Mouse (Mus musculus): ENCODE measurements at regions not wholly inside any gene's neighbourhood (a gene's known extent, or its start where the extent isn't known, plus 50 kb on each side); places are given as distances from the start of the nearest gene placed in this dataset.
"Not testable (repeated sequence)": the region's sequence is repeated elsewhere in the genome, so short reads cannot be mapped to it uniquely, and the experiment has no call there.

- DNase-seq (ENCODE audit: low spot score in 2 of 2): not testable (repeated sequence)
Measured at GRCm38 (mm10) chr9:11441241-11441997, 536.8 kb upstream of the Cntn5 start.

DNA sequence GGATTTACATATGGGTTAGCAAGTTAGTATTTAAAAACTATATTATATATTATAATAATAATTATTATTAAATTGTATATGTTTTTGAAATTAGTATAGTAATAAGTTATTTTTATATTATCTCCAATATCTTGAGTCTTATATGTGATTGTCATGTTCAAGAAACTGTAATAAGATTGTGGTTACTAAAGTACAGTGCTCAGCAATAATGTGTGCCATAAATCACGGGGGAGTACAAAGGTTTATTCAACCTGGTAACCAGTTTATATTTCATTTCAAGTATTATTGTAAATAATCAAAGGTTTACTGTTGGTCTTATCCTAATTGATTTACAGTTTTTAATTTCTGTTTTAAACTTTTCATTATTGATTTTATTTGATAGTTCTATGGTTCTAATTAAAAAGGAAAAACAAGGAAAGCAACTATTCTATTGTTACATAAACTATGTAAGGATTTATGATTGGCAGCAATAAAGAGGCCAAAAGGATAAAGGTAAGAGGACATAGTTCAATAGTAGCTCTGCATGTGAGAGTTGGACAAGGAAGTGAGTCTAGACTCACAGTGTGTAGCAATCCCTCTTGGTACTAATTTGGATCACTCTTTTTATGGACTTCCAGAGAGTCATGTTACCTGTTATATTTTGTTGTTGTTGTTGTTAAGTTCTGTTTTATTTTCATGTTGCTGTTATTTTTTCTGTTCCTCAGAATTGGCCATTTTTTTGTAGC, 532.0 kb upstream of the Cntn5 start:
- DNase-seq (ENCODE audit: low spot score in 2 of 2): no peak

DNA sequence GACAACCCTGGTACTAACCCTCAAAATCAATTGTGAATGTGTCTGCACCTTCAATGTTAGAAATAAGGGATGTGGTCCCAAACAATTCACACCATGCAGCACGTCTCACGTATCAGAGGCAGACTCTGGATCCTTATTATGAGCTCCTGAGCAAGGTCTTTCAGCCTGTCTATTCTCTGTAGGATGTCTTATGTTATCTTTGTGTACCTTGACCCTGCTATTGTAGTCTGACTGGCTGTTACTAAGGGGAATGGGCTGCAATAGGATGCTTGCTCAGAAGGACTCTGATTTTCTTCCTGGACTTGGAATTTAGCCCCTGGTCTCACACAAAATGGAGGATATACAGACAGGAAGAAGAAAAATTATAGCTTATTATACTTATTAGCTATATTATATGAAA, 531.4 kb upstream of the Cntn5 start:
- no peak for DNase-seq (ENCODE audit: low spot score in 2 of 2)

DNA sequence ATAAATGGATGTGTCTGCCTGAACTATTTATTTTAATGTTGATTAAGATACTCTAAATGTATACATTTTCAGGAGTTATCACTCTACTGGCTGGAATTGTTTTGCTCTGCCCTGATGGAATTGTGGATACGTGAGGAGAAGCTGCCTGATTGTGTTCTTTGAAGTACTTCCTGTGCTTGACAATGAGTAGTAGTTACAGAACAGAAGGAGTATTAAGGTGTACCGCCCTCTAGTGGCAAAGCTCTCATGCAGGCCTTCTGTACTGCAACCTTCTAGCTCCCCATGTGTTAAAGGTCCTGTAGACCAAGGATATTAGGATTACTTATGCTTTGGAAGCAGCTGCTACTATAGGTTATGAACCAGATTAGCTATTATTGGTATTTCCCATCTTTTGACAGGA, 530.4 kb upstream of the Cntn5 start:
- peak; percentile 2 to 13 for DNase-seq (ENCODE audit: low spot score in 2 of 2)

- no peak for DNase-seq (ENCODE audit: low spot score in 2 of 2)
Measured at GRCm38 (mm10) chr9:11426473-11426872, 521.9 kb upstream of the Cntn5 start.

DNA sequence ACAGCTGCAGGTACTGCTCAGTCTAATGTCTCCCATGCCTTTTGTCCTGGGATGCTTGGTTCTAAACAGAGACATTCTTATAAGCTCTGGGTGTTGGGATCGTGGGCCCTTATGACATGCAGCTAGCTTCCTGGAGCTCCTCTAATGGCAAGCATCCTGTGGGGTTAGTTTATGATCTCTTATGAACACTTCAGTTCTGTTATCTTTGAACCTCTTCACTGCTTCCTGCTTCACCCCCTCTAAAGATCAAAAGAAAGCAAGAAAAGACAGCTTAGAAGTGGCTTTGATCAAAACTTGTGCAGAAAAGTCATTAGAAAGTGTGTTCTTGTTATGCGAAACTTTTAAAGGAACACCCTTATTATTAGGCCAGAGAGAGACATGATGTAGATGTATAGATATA, 492.3 kb upstream of the Cntn5 start:
- no peak for DNase-seq (ENCODE audit: low spot score in 2 of 2)

DNA sequence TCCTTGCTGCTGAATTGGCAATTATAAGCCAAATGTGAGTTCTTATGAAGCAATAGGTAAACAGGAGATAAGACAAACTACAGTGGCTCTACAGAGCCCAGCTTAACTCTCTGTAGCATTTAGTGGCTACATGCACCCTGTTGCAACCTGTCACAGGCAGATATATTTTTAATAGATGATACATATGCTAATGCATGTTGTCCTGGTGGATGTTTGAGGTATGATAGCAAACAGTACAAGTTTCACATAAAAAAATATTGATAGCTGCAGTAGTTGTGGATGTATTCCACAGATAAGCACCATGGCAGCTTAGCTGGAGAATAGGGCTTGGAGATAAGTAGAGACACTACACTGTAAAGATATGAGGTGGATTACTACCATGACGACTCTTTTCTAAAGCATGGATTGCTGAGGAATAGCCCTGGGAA, 477.1 kb upstream of the Cntn5 start:
- no peak for DNase-seq (ENCODE audit: low spot score in 2 of 2)

- DNase-seq (ENCODE audit: low spot score in 2 of 2): no peak
Measured at GRCm38 (mm10) chr9:11380531-11380930, 476.0 kb upstream of the Cntn5 start.

- no peak for DNase-seq (ENCODE audit: low spot score in 2 of 2)
Measured at GRCm38 (mm10) chr9:11378046-11378445, 473.5 kb upstream of the Cntn5 start.

GRCm38 (mm10) chr9:11377586-11377985, 473.0 kb upstream of the Cntn5 start:
- DNase-seq (ENCODE audit: low spot score in 2 of 2): no peak

DNA sequence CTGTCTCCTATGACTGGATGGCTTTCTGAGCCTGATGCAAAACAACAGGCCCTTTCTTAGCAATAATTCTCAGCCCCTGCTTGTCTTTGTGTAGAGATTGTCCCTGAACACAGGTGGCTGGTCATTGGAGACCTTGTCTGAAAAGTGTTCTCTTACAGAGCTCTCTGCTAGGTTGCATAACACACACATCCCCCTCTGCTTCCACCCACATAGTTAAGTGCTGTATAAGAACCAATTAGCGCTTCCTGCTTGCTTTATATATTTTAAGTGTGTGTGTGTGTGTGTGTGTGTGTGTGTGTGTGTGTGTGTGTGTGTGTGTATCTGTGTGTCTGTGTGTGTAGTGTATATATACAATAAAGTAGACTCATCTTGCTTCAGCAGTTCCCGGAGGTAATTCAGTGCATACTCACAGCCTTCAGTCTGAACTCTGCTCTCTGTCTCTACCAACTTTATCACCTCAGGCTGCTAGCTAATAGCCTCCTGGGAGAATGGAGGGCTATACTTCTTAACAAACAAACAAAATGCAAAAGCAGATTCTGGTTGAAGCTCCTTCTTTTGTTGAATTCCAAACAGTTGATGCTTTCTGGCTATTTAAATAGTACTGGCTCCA, 468.8 kb upstream of the Cntn5 start:
- no peak for DNase-seq (ENCODE audit: low spot score in 2 of 2)

DNA sequence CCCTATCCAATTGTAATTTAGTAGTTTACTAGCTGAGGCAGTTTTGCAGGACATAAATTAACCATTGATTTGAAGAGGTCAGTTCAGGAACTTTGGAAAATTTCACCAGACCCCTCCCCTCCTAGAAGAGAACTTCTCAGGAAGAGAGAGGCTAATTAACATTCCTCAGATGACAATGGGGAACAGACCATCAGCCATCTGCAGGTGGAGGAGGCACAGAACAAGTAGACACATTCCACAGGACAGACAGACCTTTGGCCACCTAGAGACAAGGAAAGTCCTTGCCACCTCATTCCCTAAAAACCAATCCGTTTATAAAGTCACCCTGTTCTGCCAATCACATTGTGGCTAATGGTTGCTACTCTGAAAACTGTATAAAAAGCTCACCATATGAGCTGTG, 463.5 kb upstream of the Cntn5 start:
- DNase-seq (ENCODE audit: low spot score in 2 of 2): no peak

- no peak for DNase-seq (ENCODE audit: low spot score in 2 of 2)
Measured at GRCm38 (mm10) chr9:11328900-11329299, 424.3 kb upstream of the Cntn5 start.

DNA sequence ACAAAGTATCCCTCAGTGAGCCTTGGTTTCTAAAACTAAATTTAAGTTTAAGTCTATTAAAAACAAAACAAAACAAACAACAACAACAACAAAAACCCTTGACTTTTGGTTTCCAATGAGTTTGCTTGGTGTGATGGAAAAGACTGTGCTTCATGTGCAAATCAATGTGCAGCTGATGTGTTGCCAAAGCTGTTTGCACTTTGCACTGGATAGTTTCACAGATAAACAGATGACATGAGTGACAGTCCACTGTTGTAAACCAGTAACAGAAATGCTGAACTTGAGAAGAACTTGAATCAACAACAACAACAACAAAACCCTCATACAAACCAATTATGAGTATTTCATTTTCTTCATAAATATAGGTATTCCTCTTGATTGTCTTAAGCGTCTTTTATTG, 412.6 kb upstream of the Cntn5 start:
- no peak for DNase-seq (ENCODE audit: low spot score in 2 of 2)

- not testable (repeated sequence) for DNase-seq (ENCODE audit: low spot score in 2 of 2)
Measured at GRCm38 (mm10) chr9:11297116-11297515, 392.5 kb upstream of the Cntn5 start.

- DNase-seq (ENCODE audit: low spot score in 2 of 2): no peak
Measured at GRCm38 (mm10) chr9:11285135-11285534, 380.6 kb upstream of the Cntn5 start.

- no peak for DNase-seq (ENCODE audit: low spot score in 2 of 2)
Measured at GRCm38 (mm10) chr9:11284549-11284948, 380.0 kb upstream of the Cntn5 start.

DNA sequence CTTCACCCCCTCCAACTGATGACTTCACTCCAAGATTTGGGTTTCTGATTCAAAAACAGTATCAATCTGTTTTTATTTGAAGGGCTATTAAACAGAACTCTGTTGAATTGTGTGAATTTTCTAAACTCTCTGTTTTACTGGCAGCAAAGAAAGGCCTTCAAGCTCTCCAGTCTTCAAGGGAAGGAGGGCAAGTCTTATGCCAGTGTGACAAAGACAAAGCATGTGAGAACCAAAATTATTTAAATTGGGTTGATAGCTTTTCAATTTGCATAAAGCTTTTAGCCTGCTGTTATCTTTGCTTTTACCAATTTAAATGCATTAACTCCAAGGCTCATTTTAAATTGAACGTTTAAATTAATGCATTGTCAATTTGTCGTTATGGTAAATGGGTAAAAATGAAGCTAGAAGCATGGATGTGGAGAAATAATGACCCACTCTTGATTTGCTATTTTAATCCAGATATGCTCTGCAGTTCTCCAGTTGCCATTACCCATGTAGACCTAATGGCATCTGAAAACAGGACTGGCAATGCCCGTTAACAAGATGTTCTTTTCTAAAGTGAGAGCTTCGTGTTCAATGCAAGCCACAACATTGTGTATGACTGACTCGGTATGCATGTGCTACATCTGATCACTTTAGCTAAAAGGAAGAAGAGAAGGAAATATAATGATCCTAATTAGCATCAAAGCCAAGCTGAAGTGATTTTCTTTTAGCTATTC, 375.0 kb upstream of the Cntn5 start:
- DNase-seq (ENCODE audit: low spot score in 2 of 2): no peak

- no peak for DNase-seq (ENCODE audit: low spot score in 2 of 2)
Measured at GRCm38 (mm10) chr9:11277810-11278209, 373.2 kb upstream of the Cntn5 start.

DNA sequence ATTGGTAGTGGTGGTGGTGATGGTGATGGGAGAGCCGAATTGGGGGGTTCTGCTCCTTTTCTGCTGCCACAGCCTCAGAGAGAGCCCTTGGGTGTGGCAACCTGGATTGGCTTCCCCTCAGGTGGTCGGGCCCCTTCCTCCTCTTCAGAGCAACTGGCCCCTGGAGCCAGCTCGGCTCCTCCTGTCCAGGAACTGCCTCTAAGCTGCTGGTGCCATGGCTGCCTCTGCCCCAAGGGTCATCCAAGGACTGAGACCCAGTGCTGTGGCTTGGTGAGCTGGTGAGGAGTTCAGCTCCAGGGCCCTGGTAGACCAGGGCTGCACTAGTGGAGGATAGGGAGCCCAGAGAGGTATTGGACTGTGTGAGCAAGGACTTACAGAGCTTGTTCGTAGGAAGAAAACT, 372.4 kb upstream of the Cntn5 start:
- no peak for DNase-seq (ENCODE audit: low spot score in 2 of 2)

DNA sequence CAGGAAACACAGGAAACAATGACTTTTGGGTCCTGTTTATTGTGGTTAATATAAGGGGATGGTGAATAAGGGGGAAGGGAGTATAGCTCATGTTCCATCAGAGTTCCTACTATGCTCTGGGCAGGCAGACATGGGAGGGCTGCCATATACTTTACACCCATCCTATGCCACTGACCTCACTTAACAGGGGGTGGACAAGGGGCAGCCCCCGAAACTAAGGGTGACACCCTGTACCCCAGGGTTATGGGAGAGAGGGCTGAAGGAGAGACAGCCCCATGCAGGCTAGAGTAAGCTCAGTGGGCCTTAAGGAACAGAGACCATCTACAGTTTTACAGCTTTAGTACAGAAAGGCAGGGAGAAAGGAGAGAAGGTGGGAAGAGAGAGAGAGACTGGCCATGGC, 352.3 kb upstream of the Cntn5 start:
- no peak for DNase-seq (ENCODE audit: low spot score in 2 of 2)

- DNase-seq (ENCODE audit: low spot score in 2 of 2): peak; percentile 37 to 57
Measured at GRCm38 (mm10) chr9:11206829-11207228, 302.3 kb upstream of the Cntn5 start.

All from layer of hippocampus, adult 8-10 months (tissue).